Comparison of ENCODE assay signal across 10 mouse cellular contexts in the genomic region with DNA sequence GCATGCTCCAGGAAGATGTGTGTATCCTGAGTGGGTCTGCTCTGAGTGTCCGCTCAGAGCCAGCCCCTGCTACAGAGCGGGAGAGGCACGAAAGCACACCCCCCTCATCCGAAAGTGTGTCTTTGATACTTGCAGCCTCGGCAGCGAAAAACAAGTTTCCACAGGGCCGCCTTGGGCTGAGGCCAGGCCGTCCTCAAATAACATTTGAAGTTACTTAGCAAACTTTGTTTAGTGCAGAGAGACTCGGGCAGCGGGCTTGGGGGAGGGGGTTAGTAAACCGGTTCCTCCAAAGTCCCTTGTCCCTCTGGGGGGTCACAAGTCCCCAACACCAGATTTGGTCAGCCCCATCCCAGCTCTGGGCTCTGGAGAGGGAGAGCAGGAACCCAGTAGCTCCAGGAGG. TPM values are rescaled to one million over a fixed set of nuclear protein-coding genes. Genes with fewer than 3 reads are reported as not detected.
DNase-seq lines count a peak whose midpoint lies in the region; ATAC-seq and TF ChIP-seq lines count a peak whose summit lies in the region.
"Had no signal": no experiment of that assay in that cellular context is flagged by ENCODE, and none has a peak within 500 bp of the region (broad histone marks: within the 10 kb centered on the region; RNA-seq: fewer than 3 reads in every experiment).

No protein-coding gene starts in this region.

- peaks cover 98% of the 10 kb centered on the region for H3K4me1 ChIP-seq in limb, embryonic 13.5 days
- H3K4me1 ChIP-seq in limb, embryonic 10.5 days: peaks cover 34% of the 10 kb centered on the region
- H3K4me1 ChIP-seq in lung, postnatal 0 days (ENCODE audit: insufficient read depth, low read depth, low read length): peaks cover 43% of the 10 kb centered on the region
- H3K4me1 ChIP-seq in intestine, postnatal 0 days (replicated peaks; ENCODE audit: control insufficient read depth, insufficient read depth, low read length): no peaks in the 10 kb centered on the region

- H3K27ac ChIP-seq in limb, embryonic 13.5 days: peak overlapping the region; percentile 44
- no peak overlapping the region for H3K27ac ChIP-seq in limb, embryonic 10.5 days
- peak overlapping the region; percentile 57; the same call in 1 of the 2 replicates for H3K27ac ChIP-seq in lung, postnatal 0 days (ENCODE audit: low read length)
- H3K27ac ChIP-seq in intestine, postnatal 0 days (ENCODE audit: low read depth, low read length): no peak overlapping the region
- H3K27ac ChIP-seq: kidney, postnatal 0 days; neural tube, embryonic 13.5 days had no signal

- peaks cover 80% of the 10 kb centered on the region for H3K27me3 ChIP-seq in limb, embryonic 13.5 days
- H3K27me3 ChIP-seq in limb, embryonic 10.5 days (ENCODE audit: low read depth, poor library complexity, severe bottlenecking): peaks cover 100% of the 10 kb centered on the region
- H3K27me3 ChIP-seq in lung, postnatal 0 days (replicated peaks; ENCODE audit: insufficient read depth, low read length): 0 out of 2 replicates have a peak, but pooled peaks cover 3% of the 10 kb centered on the region
- H3K27me3 ChIP-seq in intestine, postnatal 0 days (replicated peaks; ENCODE audit: control insufficient read depth, insufficient read depth, low read length): peaks cover 63% of the 10 kb centered on the region

- peak; percentile 73 for DNase-seq in adrenal gland, postnatal 14 days
- no peak for DNase-seq in adrenal gland, postnatal 4 days (ENCODE audit: low spot score in 2 of 2)
- no peak for DNase-seq in limb, embryonic 10.5 days (ENCODE audit: low spot score)
- peak; percentile 74 to 85 for DNase-seq in heart, adult 9 months (ENCODE audit: low spot score in 2 of 2)
- peak; percentile 84 for DNase-seq in lung, postnatal 0 days (ENCODE audit: low spot score)
- DNase-seq in spleen, adult 18-20 months: no peak

- H3K4me2 ChIP-seq in limb, embryonic 13.5 days (replicated peaks): peak overlapping the region; percentile 47
- 0 out of 2 replicates have a peak overlapping the region, but pooled peaks have one; percentile 17 for H3K4me2 ChIP-seq in lung, postnatal 0 days (replicated peaks; ENCODE audit: low read depth, low read length)
- no peak overlapping the region for H3K4me2 ChIP-seq in intestine, postnatal 0 days (replicated peaks; ENCODE audit: low read depth)
- H3K4me2 ChIP-seq: neural tube, embryonic 13.5 days had no signal

- peak overlapping the region; percentile 25; the same call in 1 of the 2 replicates for H3K9ac ChIP-seq in limb, embryonic 13.5 days
- H3K9ac ChIP-seq in lung, postnatal 0 days (replicated peaks; ENCODE audit: low read depth): no peak overlapping the region
- H3K9ac ChIP-seq in intestine, postnatal 0 days (ENCODE audit: low read depth, low read length): no peak overlapping the region
- H3K9ac ChIP-seq: neural tube, embryonic 13.5 days had no signal

- H3K36me3 ChIP-seq in limb, embryonic 13.5 days: peaks cover 4% of the 10 kb centered on the region; the same call in 1 of the 2 replicates
- H3K36me3 ChIP-seq in limb, embryonic 10.5 days: no peaks in the 10 kb centered on the region
- H3K36me3 ChIP-seq in lung, postnatal 0 days (ENCODE audit: insufficient read depth, low read length): no peaks in the 10 kb centered on the region
- H3K36me3 ChIP-seq in intestine, postnatal 0 days (ENCODE audit: control insufficient read depth, insufficient read depth): no peaks in the 10 kb centered on the region
- H3K36me3 ChIP-seq: neural tube, embryonic 13.5 days had no signal

- TF ChIP-seq CTCF in lung, postnatal 0 days (IDR thresholded peaks at IDR 0.05): 0 out of 2 replicates have a peak, but pooled peaks have one; percentile 3
- no peak for TF ChIP-seq CTCF in intestine, postnatal 0 days (IDR thresholded peaks at IDR 0.05; ENCODE audit: low read depth)

- no peak for ATAC-seq in limb, embryonic 13.5 days (ENCODE audit: low FRiP score, low read depth)
- peak; percentile 50 for ATAC-seq in lung, postnatal 0 days
- ATAC-seq in intestine, postnatal 0 days: no peak

- no peaks in the 10 kb centered on the region for H3K9me3 ChIP-seq in limb, embryonic 13.5 days
- H3K9me3 ChIP-seq in limb, embryonic 10.5 days (replicated peaks): no peaks in the 10 kb centered on the region
- no peaks in the 10 kb centered on the region for H3K9me3 ChIP-seq in lung, postnatal 0 days (ENCODE audit: low read length)
- H3K9me3 ChIP-seq in intestine, postnatal 0 days (ENCODE audit: control insufficient read depth): no peaks in the 10 kb centered on the region
- H3K9me3 ChIP-seq: neural tube, embryonic 13.5 days had no signal

- H3K4me3 ChIP-seq in limb, embryonic 13.5 days: peak overlapping the region; percentile 11; the same call in 1 of the 2 replicates
- H3K4me3 ChIP-seq in limb, embryonic 10.5 days: no peak overlapping the region
- no peak overlapping the region for H3K4me3 ChIP-seq in lung, postnatal 0 days (ENCODE audit: low read depth, low read length)
- H3K4me3 ChIP-seq in intestine, postnatal 0 days (ENCODE audit: low read depth, low read length): no peak overlapping the region
- H3K4me3 ChIP-seq: neural tube, embryonic 13.5 days had no signal

- TF ChIP-seq EP300 in lung, postnatal 0 days (IDR thresholded peaks at IDR 0.05): no peak

- WGBS in limb, embryonic 13.5 days: 8% methylated on average over 11 of the region's 11 CpGs
- 13% methylated on average over 11 of the region's 11 CpGs for WGBS in limb, embryonic 10.5 days
- WGBS in lung, postnatal 0 days: 12% methylated on average over 11 of the region's 11 CpGs
- 21% methylated on average over 11 of the region's 11 CpGs for WGBS in intestine, postnatal 0 days

RNA-seq across cellular contexts. Expression of a gene that starts 11.2 kb away (rescaled TPM):
- 124 and 125 TPM in 2 replicates for total RNA-seq in adrenal gland, postnatal 14 days (2021)
- total RNA-seq in adrenal gland, postnatal 4 days (2021): 100 to 1,000 TPM; 134 to 137 TPM
- 46.9 and 48.0 TPM in 2 replicates for polyA plus RNA-seq in limb, embryonic 13.5 days (2015; fragmentation: Nextera tagmentation; extraction: Ambion mirVana)
- 0.24 and 2.1 TPM in 2 replicates for polyA plus RNA-seq in limb, embryonic 10.5 days (2016; fragmentation: Nextera tagmentation; extraction: Ambion mirVana)
- polyA plus RNA-seq in lung, postnatal 0 days (2015; fragmentation: Nextera tagmentation; extraction: Ambion mirVana): 38.8 and 45.1 TPM in 2 replicates
- polyA plus RNA-seq in intestine, postnatal 0 days (2015; fragmentation: Nextera tagmentation; extraction: Ambion mirVana): 11.2 and 12.0 TPM in 2 replicates

RNA-seq across cellular contexts. Expression of a gene that starts 33.7 kb away (rescaled TPM):
- total RNA-seq in adrenal gland, postnatal 14 days (2021): 7.1 and 7.4 TPM in 2 replicates
- 1 to 10 TPM; 5.7 to 6.7 TPM for total RNA-seq in adrenal gland, postnatal 4 days (2021)
- polyA plus RNA-seq in limb, embryonic 13.5 days (2015; fragmentation: Nextera tagmentation; extraction: Ambion mirVana): 6.3 TPM in 2 replicates
- polyA plus RNA-seq in limb, embryonic 10.5 days (2016; fragmentation: Nextera tagmentation; extraction: Ambion mirVana): 1.9 and 2.7 TPM in 2 replicates
- 6.2 and 6.8 TPM in 2 replicates for polyA plus RNA-seq in lung, postnatal 0 days (2015; fragmentation: Nextera tagmentation; extraction: Ambion mirVana)
- 1.9 and 2.2 TPM in 2 replicates for polyA plus RNA-seq in intestine, postnatal 0 days (2015; fragmentation: Nextera tagmentation; extraction: Ambion mirVana)

RNA-seq across cellular contexts. Expression of a gene that starts 42.4 kb away (rescaled TPM):
- total RNA-seq in adrenal gland, postnatal 14 days (2021): 44.4 and 45.7 TPM in 2 replicates
- total RNA-seq in adrenal gland, postnatal 4 days (2021): 10 to 100 TPM; 46.9 to 48.0 TPM
- 48.1 and 48.4 TPM in 2 replicates for polyA plus RNA-seq in limb, embryonic 13.5 days (2015; fragmentation: Nextera tagmentation; extraction: Ambion mirVana)
- polyA plus RNA-seq in limb, embryonic 10.5 days (2016; fragmentation: Nextera tagmentation; extraction: Ambion mirVana): 51.7 and 54.4 TPM in 2 replicates
- polyA plus RNA-seq in lung, postnatal 0 days (2015; fragmentation: Nextera tagmentation; extraction: Ambion mirVana): 24.4 and 24.8 TPM in 2 replicates
- 36.3 and 37.6 TPM in 2 replicates for polyA plus RNA-seq in intestine, postnatal 0 days (2015; fragmentation: Nextera tagmentation; extraction: Ambion mirVana)

RNA-seq across cellular contexts. Expression of a gene that starts 51.6 kb away (rescaled TPM):
- total RNA-seq in adrenal gland, postnatal 14 days (2021): 108 TPM in 2 replicates
- 10 to 100 TPM; 86.4 to 93.8 TPM for total RNA-seq in adrenal gland, postnatal 4 days (2021)
- 106 TPM in 2 replicates for polyA plus RNA-seq in limb, embryonic 13.5 days (2015; fragmentation: Nextera tagmentation; extraction: Ambion mirVana)
- polyA plus RNA-seq in limb, embryonic 10.5 days (2016; fragmentation: Nextera tagmentation; extraction: Ambion mirVana): 119 and 122 TPM in 2 replicates
- 77.9 and 85.7 TPM in 2 replicates for polyA plus RNA-seq in lung, postnatal 0 days (2015; fragmentation: Nextera tagmentation; extraction: Ambion mirVana)
- polyA plus RNA-seq in intestine, postnatal 0 days (2015; fragmentation: Nextera tagmentation; extraction: Ambion mirVana): 67.8 and 74.2 TPM in 2 replicates

RNA-seq across cellular contexts. Expression of a gene that starts 57.8 kb away (rescaled TPM):
- total RNA-seq in adrenal gland, postnatal 14 days (2021): 521 and 554 TPM in 2 replicates
- 100 to 1,000 TPM; 480 to 531 TPM for total RNA-seq in adrenal gland, postnatal 4 days (2021)
- polyA plus RNA-seq in limb, embryonic 13.5 days (2015; fragmentation: Nextera tagmentation; extraction: Ambion mirVana): 943 and 1,018 TPM in 2 replicates
- 820 and 843 TPM in 2 replicates for polyA plus RNA-seq in limb, embryonic 10.5 days (2016; fragmentation: Nextera tagmentation; extraction: Ambion mirVana)
- 318 and 405 TPM in 2 replicates for polyA plus RNA-seq in lung, postnatal 0 days (2015; fragmentation: Nextera tagmentation; extraction: Ambion mirVana)
- 474 and 507 TPM in 2 replicates for polyA plus RNA-seq in intestine, postnatal 0 days (2015; fragmentation: Nextera tagmentation; extraction: Ambion mirVana)

Comparison
In these comparisons a context has a peak if more than half of its experiments do, and no peak if none do; other contexts are left out.
1. DNase-seq: peak in adrenal gland, postnatal 14 days (single experiment), heart, adult 9 months (2 of 2) and lung, postnatal 0 days (single experiment); none in adrenal gland, postnatal 4 days (0 of 2), limb, embryonic 10.5 days (single experiment) and spleen, adult 18-20 months (0 of 2).
2. H3K27ac ChIP-seq: peak in limb, embryonic 13.5 days (single experiment) and lung, postnatal 0 days (single experiment); none in limb, embryonic 10.5 days (single experiment) and intestine, postnatal 0 days (single experiment).